Mouse (Mus musculus) kidney, adult 2 months (tissue): ENCODE data around the gene Nostrin.

Experiments used
- CTCF ChIP-seq: fragments of 200-500 bp; conservative IDR thresholded peaks from 2 replicates; pipeline ENCODE4 v1.5.1; 2011; ENCODE audit warnings: low read depth, mild to moderate bottlenecking, control low read depth, low read length, moderate library complexity, mixed read lengths; ENCODE audit not compliant: insufficient read depth, insufficient read length
- POLR2A ChIP-seq: fragments of 200-500 bp; IDR thresholded peaks from one replicate; pipeline ENCODE4 v1.6.1; 2011; ENCODE audit warnings: low read depth, low read length, control low read depth

DNA sequence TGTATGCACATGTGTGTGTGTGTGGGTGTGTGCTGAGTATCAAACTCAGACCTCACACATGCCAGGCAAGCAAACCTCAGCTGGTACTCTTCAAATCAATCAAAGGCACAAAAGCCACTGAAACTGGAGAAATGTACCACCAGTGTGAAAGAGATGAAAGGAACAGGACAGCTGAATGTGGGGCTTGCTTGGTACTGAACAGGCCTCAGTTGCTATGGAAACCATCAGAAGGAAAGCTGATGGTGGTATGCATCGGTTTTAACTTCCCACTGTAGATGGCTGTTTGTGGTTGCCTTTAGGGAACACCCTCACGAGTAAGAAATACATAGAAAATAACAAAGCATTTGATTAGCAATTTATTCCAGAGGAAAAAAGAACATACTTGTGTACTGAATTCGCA, 10.2 kb upstream of the Nostrin start:
- TF ChIP-seq CTCF: no peak
- TF ChIP-seq POLR2A: no peak
